Mouse (Mus musculus): ENCODE results near the gene Mn1.

Gene Mn1

GRCm38 (mm10) chr5:111432842-111433241, 15.7 kb downstream of the Mn1 start:
- DNase-seq, result no peak

- DNase-seq, result no peak
These were observed 17.2 kb downstream of the Mn1 start for GRCm38 (mm10) chr5:111434342-111434842.

GRCm38 (mm10) chr5:111436260-111436659, 19.1 kb downstream of the Mn1 start:
- DNase-seq, result no peak

GRCm38 (mm10) chr5:111437205-111437604, 20.0 kb downstream of the Mn1 start:
- no peak for DNase-seq

- DNase-seq, result no peak
These were observed 21.2 kb downstream of the Mn1 start for GRCm38 (mm10) chr5:111438336-111438735.

- DNase-seq, result no peak
These were observed 21.7 kb downstream of the Mn1 start for GRCm38 (mm10) chr5:111438821-111439220.

GRCm38 (mm10) chr5:111440264-111440663, 23.1 kb downstream of the Mn1 start:
- no peak for DNase-seq

- no peak for DNase-seq
These were observed 25.1 kb downstream of the Mn1 start for GRCm38 (mm10) chr5:111442151-111442871.

- DNase-seq, result no peak
These were observed 26.5 kb downstream of the Mn1 start for GRCm38 (mm10) chr5:111443636-111444035.

- DNase-seq, result no peak
These were observed 27.2 kb downstream of the Mn1 start for GRCm38 (mm10) chr5:111444361-111444760.

- no peak for DNase-seq
These were observed 29.5 kb downstream of the Mn1 start for GRCm38 (mm10) chr5:111446652-111447051.

- DNase-seq, result no peak
These were observed 32.5 kb downstream of the Mn1 start for GRCm38 (mm10) chr5:111449700-111450099.

GRCm38 (mm10) chr5:111454240-111454639, 37.1 kb downstream of the Mn1 start:
- DNase-seq, result no peak

GRCm38 (mm10) chr5:111454876-111455275, 37.7 kb downstream of the Mn1 start:
- DNase-seq, result no peak

GRCm38 (mm10) chr5:111458675-111459074, 41.5 kb downstream of the Mn1 start:
- no peak for DNase-seq

- peak; percentile 59 for DNase-seq
These were observed 48.7 kb downstream of the Mn1 start for GRCm38 (mm10) chr5:111465811-111466299.

- no peak for DNase-seq
These were observed 49.3 kb downstream of the Mn1 start for GRCm38 (mm10) chr5:111466429-111466828.

GRCm38 (mm10) chr5:111467699-111468098, 50.5 kb downstream of the Mn1 start:
- DNase-seq, result no peak

- DNase-seq, result no peak
These were observed 52.2 kb downstream of the Mn1 start for GRCm38 (mm10) chr5:111469195-111469882.

GRCm38 (mm10) chr5:111470875-111471274, 53.7 kb downstream of the Mn1 start:
- no peak for DNase-seq

GRCm38 (mm10) chr5:111473425-111473824, 56.3 kb downstream of the Mn1 start:
- no peak for DNase-seq

- no peak for DNase-seq
These were observed 58.6 kb downstream of the Mn1 start for GRCm38 (mm10) chr5:111475721-111476120.

GRCm38 (mm10) chr5:111476141-111476540, 59.0 kb downstream of the Mn1 start:
- DNase-seq, result no peak

- DNase-seq, result no peak
These were observed 68.7 kb downstream of the Mn1 start for GRCm38 (mm10) chr5:111485907-111486306.

All from kidney, adult 11 months (tissue).